Comparison of ENCODE assay signal across 9 mouse cellular contexts in the genomic region with DNA sequence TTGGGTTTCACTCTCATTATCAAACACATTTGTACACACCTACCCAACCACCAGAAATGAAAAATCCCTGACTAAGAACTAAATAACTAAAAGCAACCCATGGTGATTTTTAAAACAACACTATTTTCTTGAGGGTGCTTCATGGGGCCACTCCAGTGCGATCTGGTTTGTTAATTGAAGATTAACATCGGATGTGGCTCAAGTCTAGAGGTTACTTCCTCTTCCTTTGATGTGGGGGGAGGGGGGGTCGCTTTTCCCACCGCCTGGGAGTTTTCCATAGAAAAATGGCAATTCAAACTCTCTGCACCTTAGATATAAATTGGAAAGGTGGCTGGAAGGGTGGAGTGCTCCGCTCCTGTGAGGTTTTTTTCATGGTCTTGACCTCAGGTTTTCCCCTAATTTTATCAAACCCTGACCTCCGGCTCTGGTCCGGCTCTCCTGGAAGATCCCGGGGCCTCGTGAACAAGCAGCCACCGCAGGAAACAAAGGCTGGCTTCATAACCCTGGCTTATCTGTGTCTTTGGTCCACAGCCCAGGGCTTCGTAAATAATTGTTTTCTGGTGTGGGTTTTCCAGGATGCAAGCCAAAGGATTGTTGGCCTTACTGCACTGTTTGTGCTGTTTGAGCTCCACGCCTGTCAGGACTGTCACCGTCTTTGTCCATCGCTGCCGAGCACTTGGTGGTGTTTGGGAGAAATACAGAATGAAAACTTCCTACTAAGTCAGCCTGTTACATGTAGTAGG. TPM values are rescaled to one million over a fixed set of nuclear protein-coding genes. Genes with fewer than 3 reads are reported as not detected.
DNase-seq lines count a peak whose midpoint lies in the region; ATAC-seq and TF ChIP-seq lines count a peak whose summit lies in the region.
"Had no signal": no experiment of that assay in that cellular context is flagged by ENCODE, and none has a peak within 500 bp of the region (broad histone marks: within the 10 kb centered on the region; RNA-seq: fewer than 3 reads in every experiment).

No protein-coding gene starts in this region.

- no peak overlapping the region for H3K4me2 ChIP-seq in forebrain, postnatal 0 days (ENCODE audit: low read depth)
- H3K4me2 ChIP-seq in intestine, embryonic 15.5 days (replicated peaks) = 0 out of 2 replicates have a peak overlapping the region, but pooled peaks have one; percentile 19
- peak overlapping the region; percentile 11; the same call in 1 of the 2 replicates for H3K4me2 ChIP-seq in stomach, postnatal 0 days (replicated peaks; ENCODE audit: low read depth)

- no peak for TF ChIP-seq EP300 in stomach, postnatal 0 days (optimal IDR thresholded peaks at IDR 0.05)

- TF ChIP-seq CTCF in forebrain, postnatal 0 days (IDR thresholded peaks at IDR 0.05; ENCODE audit: low read depth) = no peak
- TF ChIP-seq CTCF in stomach, postnatal 0 days (IDR thresholded peaks at IDR 0.05; ENCODE audit: low read depth) = no peak

- peak overlapping the region; percentile 25; the same call in 1 of the 2 replicates for H3K4me3 ChIP-seq in forebrain, embryonic 10.5 days
- H3K4me3 ChIP-seq in forebrain, postnatal 0 days (ENCODE audit: low read depth, low read length) = no peak overlapping the region
- H3K4me3 ChIP-seq in intestine, embryonic 15.5 days (replicated peaks) = no peak overlapping the region
- H3K4me3 ChIP-seq in stomach, postnatal 0 days (ENCODE audit: low read depth, low read length) = no peak overlapping the region
- H3K4me3 ChIP-seq: erythroblast, embryonic 14.5 days had no signal

- ATAC-seq in forebrain, postnatal 0 days = no peak
- ATAC-seq in intestine, embryonic 15.5 days = peak; percentile 39; the same call in 1 of the 2 replicates
- no peak for ATAC-seq in stomach, postnatal 0 days (ENCODE audit: low FRiP score, low TSS enrichment)
- no peak for ATAC-seq in megakaryocyte progenitor cell, adult 5-6 weeks (replicated peaks; ENCODE audit: poor library complexity)

- H3K9me3 ChIP-seq in forebrain, embryonic 10.5 days = no peaks in the 10 kb centered on the region
- H3K9me3 ChIP-seq in forebrain, postnatal 0 days (ENCODE audit: low read length) = no peaks in the 10 kb centered on the region
- no peaks in the 10 kb centered on the region for H3K9me3 ChIP-seq in intestine, embryonic 15.5 days
- no peaks in the 10 kb centered on the region for H3K9me3 ChIP-seq in stomach, postnatal 0 days (ENCODE audit: control insufficient read depth, low read length)

- H3K27ac ChIP-seq in forebrain, embryonic 10.5 days = peak overlapping the region; percentile 88
- H3K27ac ChIP-seq in forebrain, postnatal 0 days (ENCODE audit: low read depth, low read length) = no peak overlapping the region
- H3K27ac ChIP-seq in intestine, embryonic 15.5 days = 0 out of 2 replicates have a peak overlapping the region, but pooled peaks have one; percentile 9
- no peak overlapping the region for H3K27ac ChIP-seq in stomach, postnatal 0 days (replicated peaks)

- peaks cover 37% of the 10 kb centered on the region for H3K36me3 ChIP-seq in forebrain, embryonic 10.5 days (replicated peaks)
- no peaks in the 10 kb centered on the region for H3K36me3 ChIP-seq in forebrain, postnatal 0 days (ENCODE audit: insufficient read depth)
- no peaks in the 10 kb centered on the region for H3K36me3 ChIP-seq in intestine, embryonic 15.5 days
- no peaks in the 10 kb centered on the region for H3K36me3 ChIP-seq in stomach, postnatal 0 days (ENCODE audit: control insufficient read depth, insufficient read depth, low read length)

- H3K4me1 ChIP-seq in forebrain, embryonic 10.5 days = peaks cover 73% of the 10 kb centered on the region
- no peaks in the 10 kb centered on the region for H3K4me1 ChIP-seq in forebrain, postnatal 0 days (ENCODE audit: insufficient read depth)
- peaks cover 24% of the 10 kb centered on the region for H3K4me1 ChIP-seq in intestine, embryonic 15.5 days (replicated peaks)
- H3K4me1 ChIP-seq in stomach, postnatal 0 days (replicated peaks; ENCODE audit: control insufficient read depth, insufficient read depth) = peaks cover 4% of the 10 kb centered on the region; the same call in 1 of the 2 replicates

- no peak for DNase-seq in forebrain, embryonic 10.5 days (ENCODE audit: extremely low spot score, low spot score)
- DNase-seq in forebrain, postnatal 0 days = no peak
- DNase-seq in adrenal gland, adult 2 months = peak; percentile 73
- peak; percentile 23 for DNase-seq in gastrocnemius, postnatal 14 days
- peak; percentile 30 to 56 for DNase-seq in lung, adult 18-20 months
- no peak for DNase-seq in stomach, postnatal 0 days (ENCODE audit: low spot score)

- H3K9ac ChIP-seq in forebrain, postnatal 0 days = no peak overlapping the region
- H3K9ac ChIP-seq in intestine, embryonic 15.5 days = no peak overlapping the region
- H3K9ac ChIP-seq in stomach, postnatal 0 days (ENCODE audit: low read length) = no peak overlapping the region

- 17% methylated on average over 15 of the region's 15 CpGs for WGBS in forebrain, embryonic 10.5 days
- WGBS in forebrain, postnatal 0 days = 23% methylated on average over 15 of the region's 15 CpGs
- WGBS in intestine, embryonic 15.5 days = 26% methylated on average over 15 of the region's 15 CpGs
- WGBS in stomach, postnatal 0 days = 27% methylated on average over 15 of the region's 15 CpGs

- intact Hi-C loops in gastrocnemius, postnatal 14 days (cut with DNase I; ENCODE audit: low total_unique reads) = no loop called here

- H3K27me3 ChIP-seq in forebrain, embryonic 10.5 days (ENCODE audit: poor library complexity, severe bottlenecking) = no peaks in the 10 kb centered on the region
- H3K27me3 ChIP-seq in forebrain, postnatal 0 days (ENCODE audit: insufficient read depth, low read length) = peaks cover 4% of the 10 kb centered on the region; the same call in 1 of the 2 replicates
- no peaks in the 10 kb centered on the region for H3K27me3 ChIP-seq in intestine, embryonic 15.5 days (replicated peaks)
- no peaks in the 10 kb centered on the region for H3K27me3 ChIP-seq in stomach, postnatal 0 days (ENCODE audit: control insufficient read depth, insufficient read depth, low read length)

RNA-seq across cellular contexts. Expression of gene Pygo1, which starts 44.2 kb away (rescaled TPM):
- polyA plus RNA-seq in forebrain, embryonic 10.5 days (2016; fragmentation: Nextera tagmentation; extraction: Ambion mirVana) = 5.2 and 5.5 TPM in 2 replicates
- 34.6 and 41.7 TPM in 2 replicates for total RNA-seq in forebrain, postnatal 0 days (2014; rRNA removed)
- 5.7 and 9.6 TPM in 2 replicates for polyA plus RNA-seq in forebrain, postnatal 0 days (2015; fragmentation: Nextera tagmentation; extraction: Ambion mirVana)
- total RNA-seq in adrenal gland, adult 2 months (2021) = 1 to 10 TPM; 2.8 to 5.1 TPM
- 0.53 and 0.77 TPM in 2 replicates for polyA plus RNA-seq in adrenal gland, adult 2 months (2012; rRNA removed)
- 1 to 10 TPM; 4.0 to 6.2 TPM for total RNA-seq in gastrocnemius, postnatal 14 days (2021)
- 2.7 and 2.9 TPM in 2 replicates for polyA plus RNA-seq in intestine, embryonic 15.5 days (2015; fragmentation: Nextera tagmentation; extraction: Ambion mirVana)
- polyA plus RNA-seq in stomach, postnatal 0 days (2015; fragmentation: Nextera tagmentation; extraction: Ambion mirVana) = 1.1 and 1.4 TPM in 2 replicates
- not detected in 2 replicates for total RNA-seq in megakaryocyte progenitor cell, adult 5-6 weeks (2015)
- 0.03 TPM in 1 of 2 replicates, not detected in the other for total RNA-seq in megakaryocyte progenitor cell, adult 5-6 weeks (2017)
- polyA plus RNA-seq: erythroblast, embryonic 14.5 days had no signal

Comparison
In these comparisons a context has a peak if more than half of its experiments do, and no peak if none do; other contexts are left out.
1. H3K27ac ChIP-seq: peak in forebrain, embryonic 10.5 days (single experiment) and intestine, embryonic 15.5 days (single experiment); none in forebrain, postnatal 0 days (single experiment) and stomach, postnatal 0 days (single experiment).
2. DNase-seq: peak in adrenal gland, adult 2 months (single experiment), gastrocnemius, postnatal 14 days (single experiment) and lung, adult 18-20 months (2 of 2); none in forebrain, embryonic 10.5 days (single experiment), forebrain, postnatal 0 days (single experiment) and stomach, postnatal 0 days (single experiment).